Mouse (Mus musculus) kidney, postnatal 0 days (tissue): ENCODE data around the gene Anks1b. TPM values are rescaled to one million over a fixed set of nuclear protein-coding genes. Genes with fewer than 3 reads are reported as not detected.

Experiments used
- ATAC-seq: fragments of 200-750 bp; cut with Nextera tagmentation; replicated peaks from 2 replicates; pipeline ENCODE4 v1.8.0; 2017; ENCODE audit warnings: low read depth, moderate number of reproducible peaks, moderate TSS enrichment, moderate library complexity; ENCODE audit not compliant: low FRiP score
- DNase-seq: peaks from one replicate; pipeline ENCODE4 v3.0.0-alpha.2; 2016; ENCODE audit warnings: low spot score
- H3K27ac ChIP-seq: fragments of 300-500 bp; sonication (generic); 2 replicates; pipeline ENCODE4 v1.5.1; 2014; ENCODE audit warnings: mild to moderate bottlenecking
- H3K27me3 ChIP-seq: fragments of 300-500 bp; sonication (generic); 2 replicates; pipeline ENCODE4 v1.6.1; 2014; ENCODE audit warnings: low read length, mixed read lengths; ENCODE audit not compliant: insufficient read depth
- H3K36me3 ChIP-seq: fragments of 300-500 bp; sonication (generic); 2 replicates; pipeline ENCODE4 v1.6.1; 2014; ENCODE audit warnings: low read length, mixed read lengths; ENCODE audit not compliant: insufficient read depth
- H3K4me1 ChIP-seq: fragments of 300-500 bp; sonication (generic); replicated peaks from 2 replicates; pipeline ENCODE4 v1.6.1; 2014; ENCODE audit warnings: antibody characterized with exemption, low read length, mixed read lengths; ENCODE audit not compliant: insufficient read depth
- H3K4me2 ChIP-seq: fragments of 300-500 bp; sonication (generic); 2 replicates; pipeline ENCODE4 v1.6.1; 2014; ENCODE audit warnings: mild to moderate bottlenecking, low read length, moderate library complexity, mixed read lengths
- H3K4me3 ChIP-seq: fragments of 300-500 bp; sonication (generic); replicated peaks from 2 replicates; pipeline ENCODE4 v1.5.1; 2014; ENCODE audit warnings: low read depth, low read length
- H3K9ac ChIP-seq: fragments of 300-500 bp; sonication (generic); 2 replicates; pipeline ENCODE4 v1.6.1; 2014; ENCODE audit warnings: low read depth, low read length
- H3K9me3 ChIP-seq: fragments of 300-500 bp; sonication (generic); replicated peaks from 2 replicates; pipeline ENCODE4 v1.6.1; 2016; ENCODE audit warnings: low read length, inconsistent platforms, mixed read lengths
- CTCF ChIP-seq: IDR thresholded peaks from 2 replicates; pipeline ENCODE4 v1.5.1; 2016; ENCODE audit warnings: antibody characterized with exemption, low read depth, mild to moderate bottlenecking, moderate library complexity
- WGBS: fragments of 180-500 bp; shearing (Covaris S2); extraction: QIAGEN DNeasy Blood & Tissue Kit; methylation state at CpG from one replicate; pipeline ENCODE4 v1.1.7; 2014; 5-methylcytosine and 5-hydroxymethylcytosine counted together
- polyA plus RNA-seq: library from polyadenylated mRNA; unstranded; fragments of >200 nt; fragmentation: Nextera tagmentation; extraction: Ambion mirVana; gene quantifications from 2 replicates; pipeline ENCODE4 v1.2.1, GENCODE M21; 2015

Gene Anks1b
- polyA plus RNA-seq, result 2.4 and 3.1 TPM in 2 replicates

GRCm38 (mm10) chr10:89873146-89873950, at the start of gene Anks1b:
TSS of gene Anks1b (plus strand) at chr10:89873509.
- Histone ChIP-seq H3K4me1 (peaks cover 7% of the 10 kb centered on the region; the same call in 1 of the 2 replicates), H3K4me2 (peak within 1 kb of the TSS; percentile 93), H3K9ac (peak within 1 kb of the TSS; percentile 31; the same call in 1 of the 2 replicates), H3K9me3 (no peaks in the 10 kb centered on the region), H3K27ac (no peak within 1 kb of the TSS), H3K4me3 (peak within 1 kb of the TSS; percentile 52), H3K27me3 (no peaks in the 10 kb centered on the region), H3K36me3 (no peaks in the 10 kb centered on the region)
- ATAC-seq, result peak; percentile 77
- under 1% methylated on average over 47 of the region's 48 CpGs for WGBS
- DNase-seq, result peak; percentile 33
- TF ChIP-seq CTCF, result no peak

GRCm38 (mm10) chr10:89823906-89824305, 49.4 kb upstream of the Anks1b start:
- no peak overlapping the region for H3K4me3 ChIP-seq
- TF ChIP-seq CTCF, result peak; percentile 77
- WGBS, result 27% methylated on average over 2 of the region's 2 CpGs
- peak; percentile 72 for DNase-seq
- ATAC-seq, result peak; percentile 84
- no peak overlapping the region for H3K27ac ChIP-seq
- H3K4me1 ChIP-seq, result no peaks in the 10 kb centered on the region
- H3K36me3 ChIP-seq, result no peaks in the 10 kb centered on the region
- H3K27me3 ChIP-seq, result no peaks in the 10 kb centered on the region
- H3K9ac ChIP-seq, result no peak overlapping the region
- H3K4me2 ChIP-seq, result no peak overlapping the region
- no peaks in the 10 kb centered on the region for H3K9me3 ChIP-seq

- Histone ChIP-seq H3K4me1 (no peaks in the 10 kb centered on the region), H3K4me3 (no peak overlapping the region), H3K9me3 (no peaks in the 10 kb centered on the region), H3K9ac (no peak overlapping the region), H3K27ac (no peak overlapping the region), H3K36me3 (no peaks in the 10 kb centered on the region), H3K27me3 (no peaks in the 10 kb centered on the region), H3K4me2 (no peak overlapping the region)
- no peak for ATAC-seq
- WGBS, result 49% methylated on average over 3 of the region's 3 CpGs
- TF ChIP-seq CTCF, result no peak
- DNase-seq, result no peak
These were observed 46.4 kb upstream of the Anks1b start for GRCm38 (mm10) chr10:89826896-89827295.

- ATAC-seq, result no peak
- no peak for TF ChIP-seq CTCF
- DNase-seq, result no peak
- Histone ChIP-seq H3K4me2 (no peak overlapping the region), H3K9me3 (no peaks in the 10 kb centered on the region), H3K4me3 (no peak overlapping the region), H3K27ac (no peak overlapping the region), H3K36me3 (no peaks in the 10 kb centered on the region), H3K4me1 (no peaks in the 10 kb centered on the region), H3K9ac (no peak overlapping the region), H3K27me3 (no peaks in the 10 kb centered on the region)
- 66% methylated on average over 4 of the region's 4 CpGs for WGBS
These were observed 41.0 kb upstream of the Anks1b start for GRCm38 (mm10) chr10:89832334-89832733.

GRCm38 (mm10) chr10:89833166-89833565, 40.1 kb upstream of the Anks1b start:
- no peak for TF ChIP-seq CTCF
- Histone ChIP-seq H3K36me3 (no peaks in the 10 kb centered on the region), H3K4me2 (no peak overlapping the region), H3K27me3 (no peaks in the 10 kb centered on the region), H3K9ac (no peak overlapping the region), H3K9me3 (no peaks in the 10 kb centered on the region), H3K4me1 (no peaks in the 10 kb centered on the region), H3K27ac (no peak overlapping the region), H3K4me3 (no peak overlapping the region)
- 83% methylated on average over 10 of the region's 10 CpGs for WGBS
- no peak for DNase-seq
- ATAC-seq, result no peak

GRCm38 (mm10) chr10:89837476-89837875, 35.8 kb upstream of the Anks1b start:
- no peak overlapping the region for H3K4me2 ChIP-seq
- H3K4me3 ChIP-seq, result no peak overlapping the region
- no peak for DNase-seq
- TF ChIP-seq CTCF, result peak; percentile 45
- 0 out of 2 replicates have a peak, but pooled peaks have one; percentile 45 for ATAC-seq
- H3K27ac ChIP-seq, result peak overlapping the region; percentile 54; the same call in 1 of the 2 replicates
- 41% methylated on average over 3 of the region's 3 CpGs for WGBS
- H3K36me3 ChIP-seq, result no peaks in the 10 kb centered on the region
- no peaks in the 10 kb centered on the region for H3K27me3 ChIP-seq
- H3K9ac ChIP-seq, result no peak overlapping the region
- H3K9me3 ChIP-seq, result no peaks in the 10 kb centered on the region
- no peaks in the 10 kb centered on the region for H3K4me1 ChIP-seq
